Mouse (Mus musculus): ENCODE data around the gene Tnfrsf21.

Tnfrsf21 gene

GRCm38 (mm10) chr17:43025048-43025447 is 8.7 kb downstream of the Tnfrsf21 start:
- no peak for DNase-seq (ENCODE audit: low read depth)

GRCm38 (mm10) chr17:43025819-43026593 is 9.7 kb downstream of the Tnfrsf21 start:
- DNase-seq (ENCODE audit: low read depth) = no peak

- no peak for DNase-seq (ENCODE audit: low read depth)
Observed at GRCm38 (mm10) chr17:43026708-43027107, 10.4 kb downstream of the Tnfrsf21 start.

- no peak for DNase-seq (ENCODE audit: low read depth)
Observed at GRCm38 (mm10) chr17:43029546-43029945, 13.2 kb downstream of the Tnfrsf21 start.

- DNase-seq (ENCODE audit: low read depth) = no peak
Observed at GRCm38 (mm10) chr17:43030290-43030689, 13.9 kb downstream of the Tnfrsf21 start.

- DNase-seq (ENCODE audit: low read depth) = no peak
Observed at GRCm38 (mm10) chr17:43032489-43033036, 16.2 kb downstream of the Tnfrsf21 start.

GRCm38 (mm10) chr17:43035386-43035785 is 19.0 kb downstream of the Tnfrsf21 start:
- no peak for DNase-seq (ENCODE audit: low read depth)

GRCm38 (mm10) chr17:43036058-43036757 is 19.9 kb downstream of the Tnfrsf21 start:
- no peak for DNase-seq (ENCODE audit: low read depth)

GRCm38 (mm10) chr17:43040571-43040970 is 24.2 kb downstream of the Tnfrsf21 start:
- DNase-seq (ENCODE audit: low read depth) = no peak

GRCm38 (mm10) chr17:43050619-43051018 is 34.3 kb downstream of the Tnfrsf21 start:
- DNase-seq (ENCODE audit: low read depth) = no peak

GRCm38 (mm10) chr17:43052791-43053190 is 36.4 kb downstream of the Tnfrsf21 start:
- DNase-seq (ENCODE audit: low read depth) = no peak

GRCm38 (mm10) chr17:43053943-43054342 is 37.6 kb downstream of the Tnfrsf21 start:
- no peak for DNase-seq (ENCODE audit: low read depth)

- no peak for DNase-seq (ENCODE audit: low read depth)
Observed at GRCm38 (mm10) chr17:43058277-43059025, 42.1 kb downstream of the Tnfrsf21 start.

GRCm38 (mm10) chr17:43064705-43065104 is 48.4 kb downstream of the Tnfrsf21 start:
- no peak for DNase-seq (ENCODE audit: low read depth)

- DNase-seq (ENCODE audit: low read depth) = no peak
Observed at GRCm38 (mm10) chr17:43068846-43069553, 52.6 kb downstream of the Tnfrsf21 start.

- no peak for DNase-seq (ENCODE audit: low read depth)
Observed at GRCm38 (mm10) chr17:43070946-43071345, 54.6 kb downstream of the Tnfrsf21 start.

GRCm38 (mm10) chr17:43072142-43072786 is 55.9 kb downstream of the Tnfrsf21 start:
- DNase-seq (ENCODE audit: low read depth) = no peak

GRCm38 (mm10) chr17:43072787-43073148 is 56.4 kb downstream of the Tnfrsf21 start:
- no peak for DNase-seq (ENCODE audit: low read depth)

GRCm38 (mm10) chr17:43074391-43074790 is 58.0 kb downstream of the Tnfrsf21 start:
- DNase-seq (ENCODE audit: low read depth) = no peak

- no peak for DNase-seq (ENCODE audit: low read depth)
Observed at GRCm38 (mm10) chr17:43075100-43075499, 58.7 kb downstream of the Tnfrsf21 start.

- no peak for DNase-seq (ENCODE audit: low read depth)
Observed at GRCm38 (mm10) chr17:43075937-43076336, 59.6 kb downstream of the Tnfrsf21 start.
